Mouse (Mus musculus) bone marrow, adult 2 months (tissue): Measurements from ENCODE around the gene 9530068E07Rik.

Source experiments
- CTCF ChIP-seq: fragments of 200-500 bp; IDR thresholded peaks from 2 replicates; pipeline ENCODE4 v1.5.1; 2011; ENCODE audit warnings: low read length, control low read depth; ENCODE audit not compliant: control insufficient read depth, insufficient read depth
- POLR2A ChIP-seq: fragments of 200-500 bp; IDR thresholded peaks from 2 replicates; pipeline ENCODE4 v1.6.1; 2011; ENCODE audit warnings: low read depth, mild to moderate bottlenecking, control low read depth, low read length, borderline replicate concordance; ENCODE audit not compliant: control insufficient read depth

GRCm38 (mm10) chr11:52383741-52384140 is 12.5 kb upstream of the 9530068E07Rik start:
- TF ChIP-seq CTCF, result no peak
- no peak for TF ChIP-seq POLR2A
